In the genomic region with DNA sequence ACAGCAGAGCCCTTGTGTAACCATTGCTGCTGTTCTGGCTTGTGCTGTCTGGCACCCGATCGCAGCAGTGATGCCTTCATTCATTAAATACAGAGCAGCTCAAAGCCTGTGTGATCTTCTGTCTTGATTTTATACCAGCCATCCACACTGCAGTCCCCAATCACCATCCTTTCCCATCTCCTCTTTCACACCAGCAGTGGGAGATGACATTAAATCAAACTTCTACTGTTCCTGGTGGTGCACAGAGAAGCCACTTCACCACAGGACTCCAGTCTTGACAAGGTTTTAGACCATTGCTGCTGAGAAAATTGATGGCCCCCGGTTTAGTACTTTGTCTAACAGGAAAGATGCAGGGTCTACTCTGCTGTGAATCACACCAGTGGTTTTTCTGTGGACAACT, we compare ENCODE assay signal across 16 mouse cellular contexts. TPM values are rescaled to one million over a fixed set of nuclear protein-coding genes. Genes with fewer than 3 reads are reported as not detected.
"Had no signal": no experiment of that assay in that cellular context is flagged by ENCODE, and none has a peak within 500 bp of the region (broad histone marks: within the 10 kb centered on the region; RNA-seq: fewer than 3 reads in every experiment).

No protein-coding gene starts in this region.

- H3K9ac ChIP-seq: liver, embryonic 15.5 days; neural tube, embryonic 13.5 days had no signal

- DNase-seq: kidney, adult 8-10 months; kidney, postnatal 14 days; lung, adult 2 months; lung, postnatal 36 days; midbrain, embryonic 14.5 days; right cerebral cortex, postnatal 14 days; thymus, adult 18-20 months; thymus, postnatal 14 days had no signal

- H3K4me2 ChIP-seq: liver, embryonic 11.5 days; liver, embryonic 15.5 days; neural tube, embryonic 13.5 days had no signal

- H3K36me3 ChIP-seq: limb, embryonic 10.5 days; liver, embryonic 15.5 days; neural tube, embryonic 13.5 days had no signal

- H3K9me3 ChIP-seq: limb, embryonic 10.5 days; liver, embryonic 15.5 days; neural tube, embryonic 13.5 days had no signal

- H3K27me3 ChIP-seq: liver, embryonic 15.5 days; neural tube, embryonic 13.5 days had no signal

- H3K27ac ChIP-seq: limb, embryonic 10.5 days; liver, embryonic 15.5 days; neural tube, embryonic 13.5 days had no signal

- H3K4me3 ChIP-seq: left cerebral cortex, adult 2 months; limb, embryonic 10.5 days; liver, embryonic 15.5 days; neural tube, embryonic 13.5 days had no signal

- ATAC-seq: intestine, postnatal 0 days; lung, postnatal 0 days had no signal

- H3K4me1 ChIP-seq: limb, embryonic 10.5 days; liver, embryonic 15.5 days had no signal

RNA-seq across cellular contexts. Expression of a gene that starts 44.9 kb away (rescaled TPM):
- total RNA-seq: megakaryocyte progenitor cell, adult 5-6 weeks had no signal
